Mouse (Mus musculus) cortical plate, adult 2 months (tissue): ENCODE measurements around the gene Setd3. TPM values are rescaled to one million over a fixed set of nuclear protein-coding genes. Genes with fewer than 3 reads are reported as not detected.

Experiments used
- H3K27ac ChIP-seq: fragments of 200-500 bp; 2 replicates; pipeline ENCODE4 v1.5.1; 2012; ENCODE audit warnings: low read length, control low read depth, inconsistent platforms; ENCODE audit not compliant: insufficient read depth
- H3K4me1 ChIP-seq: fragments of 200-500 bp; 2 replicates; pipeline ENCODE4 v1.6.1; 2011; ENCODE audit warnings: low read length; ENCODE audit not compliant: control insufficient read depth, insufficient read depth
- H3K4me3 ChIP-seq: fragments of 200-500 bp; 2 replicates; pipeline ENCODE4 v1.5.1; 2011; ENCODE audit warnings: mild to moderate bottlenecking, low read length, control low read depth; ENCODE audit not compliant: insufficient read depth
- CTCF ChIP-seq: fragments of 200-500 bp; IDR thresholded peaks from 2 replicates; pipeline ENCODE4 v1.5.1; 2011; ENCODE audit warnings: mild to moderate bottlenecking, control low read depth, low read length; ENCODE audit not compliant: insufficient read depth; ENCODE audit errors: extremely low read depth
- POLR2A ChIP-seq: fragments of 200-500 bp; IDR thresholded peaks from 2 replicates; pipeline ENCODE4 v1.6.1; 2011; ENCODE audit warnings: mild to moderate bottlenecking, low read length, control low read depth; ENCODE audit not compliant: insufficient read depth; ENCODE audit errors: extremely low read depth
- polyA plus RNA-seq: library from polyadenylated mRNA; depleted of rRNA; stranded (reverse); fragments of >200 nt; gene quantifications from 2 replicates; pipeline ENCODE4 v1.2.3, GENCODE M21; 2012; rRNA removed

Setd3 gene
- polyA plus RNA-seq, 1 experiment = 107 TPM

DNA sequence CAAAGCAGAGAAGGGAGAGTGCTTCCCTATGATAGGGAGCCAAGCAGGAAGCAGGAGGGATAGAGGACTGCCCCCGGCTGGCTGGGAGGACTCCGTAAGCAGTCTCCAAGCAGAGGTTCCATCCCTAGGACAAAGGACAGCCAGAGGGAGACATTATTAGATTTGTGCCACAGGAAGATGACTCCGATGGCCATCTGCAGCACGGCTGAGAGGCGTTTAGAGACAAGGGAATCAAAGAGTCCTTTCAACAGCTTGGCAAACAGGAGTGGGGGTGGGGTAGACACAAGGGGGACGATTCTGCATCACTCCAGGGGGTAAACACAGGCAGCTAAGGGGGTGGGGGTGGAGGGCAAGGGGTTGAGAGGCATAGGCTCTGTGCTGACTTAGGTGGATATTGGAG is 115.1 kb downstream of the Setd3 start:
- Histone ChIP-seq H3K4me1 (no peaks in the 10 kb centered on the region), H3K27ac (no peak overlapping the region), H3K4me3 (no peak overlapping the region)
- TF ChIP-seq POLR2A (no peak), CTCF (no peak)

DNA sequence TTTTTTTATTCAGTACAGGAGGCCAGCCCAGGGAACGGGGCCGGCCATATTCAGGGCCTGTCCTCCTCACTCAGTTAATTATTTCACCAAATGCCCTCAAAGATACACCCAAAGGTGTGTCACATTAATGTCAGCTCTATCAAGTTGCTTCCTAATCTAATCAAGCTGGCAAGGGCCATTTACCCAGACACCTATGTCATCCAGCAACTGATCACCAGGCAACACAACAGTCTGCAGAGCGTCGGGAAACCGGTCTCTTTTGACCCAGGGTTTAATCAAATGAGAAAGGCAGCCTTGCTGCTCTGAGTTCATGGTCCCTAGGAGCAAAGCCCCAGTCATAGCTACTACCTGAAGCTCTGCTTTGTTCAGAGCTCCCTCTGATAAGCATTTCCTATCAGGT is 117.0 kb downstream of the Setd3 start:
- Histone ChIP-seq H3K4me3 (no peak overlapping the region), H3K4me1 (no peaks in the 10 kb centered on the region), H3K27ac (no peak overlapping the region)
- TF ChIP-seq CTCF (no peak), POLR2A (no peak)

DNA sequence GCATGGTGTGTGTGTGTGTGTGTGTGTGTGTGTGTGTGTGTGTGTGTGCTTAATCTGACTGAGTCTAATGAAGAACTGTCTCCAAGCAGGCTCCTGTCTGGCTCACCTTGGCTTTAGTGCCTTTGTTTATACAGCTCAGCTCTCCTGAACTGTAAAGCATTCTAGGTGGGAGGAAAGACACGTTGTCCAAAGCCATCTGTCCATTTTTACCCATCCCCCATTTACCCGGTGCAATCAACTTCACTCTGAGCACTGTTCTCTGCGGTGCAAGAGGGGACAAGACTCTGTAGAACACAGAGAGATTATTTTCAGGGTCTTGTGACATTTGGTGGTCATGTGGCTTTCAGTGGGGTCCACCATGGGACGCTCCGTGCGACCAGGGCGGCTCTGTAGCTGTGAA is 117.5 kb downstream of the Setd3 start:
- H3K27ac ChIP-seq = no peak overlapping the region
- TF ChIP-seq POLR2A = no peak
- no peak for TF ChIP-seq CTCF
- H3K4me1 ChIP-seq = no peaks in the 10 kb centered on the region
- no peak overlapping the region for H3K4me3 ChIP-seq

Other genes starting within 250 kb of the Setd3 start
- gene Bcl11b, start 175.7 kb downstream of the Setd3 start, polyA plus RNA-seq = 23.9 and 27.2 TPM in 2 replicates
- 24.0 and 24.8 TPM in 2 replicates for gene Ccnk, start 265 bp upstream of the Setd3 start, polyA plus RNA-seq
- 40.8 and 42.1 TPM in 2 replicates for gene Ccdc85c, start 96.1 kb upstream of the Setd3 start, polyA plus RNA-seq
- gene Hhipl1, start 127.0 kb upstream of the Setd3 start, polyA plus RNA-seq = 9.8 and 10.6 TPM in 2 replicates
- 463 and 465 TPM in 2 replicates for gene Cyp46a1, start 155.1 kb upstream of the Setd3 start, polyA plus RNA-seq
- gene Eml1, start 191.6 kb upstream of the Setd3 start, polyA plus RNA-seq = 76.5 and 76.6 TPM in 2 replicates